Mouse (Mus musculus) yolk sac, embryonic 10.5 days (tissue): ENCODE results near the gene Itm2b.
A peak's percentile ranks its signal among the peaks of the same experiment; 100 is the strongest.

ENCODE experiments used
- DNase-seq: peaks from one replicate; pipeline ENCODE4 v3.0.0-alpha.2; 2017; ENCODE audit warnings: low spot score

The Itm2b gene

DNA sequence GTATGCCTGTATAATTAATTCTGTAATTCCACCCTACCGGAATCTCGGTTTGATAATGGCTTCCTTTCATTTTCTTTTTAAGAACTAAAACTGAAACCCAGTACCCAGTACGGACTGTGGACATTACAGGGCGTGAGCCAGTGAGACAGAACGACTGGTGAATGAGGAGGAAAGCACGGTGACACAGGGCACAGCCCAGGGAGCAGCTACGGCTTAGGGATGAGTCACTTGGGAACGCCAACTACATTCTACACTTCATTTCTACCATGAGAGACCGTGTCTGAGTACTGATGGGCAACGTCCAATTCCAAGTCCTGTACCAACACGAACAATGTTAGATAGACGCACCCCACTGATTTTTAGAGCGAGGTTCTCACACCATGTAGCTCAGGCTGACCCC, 16.1 kb downstream of the Itm2b start:
- no peak for DNase-seq

DNA sequence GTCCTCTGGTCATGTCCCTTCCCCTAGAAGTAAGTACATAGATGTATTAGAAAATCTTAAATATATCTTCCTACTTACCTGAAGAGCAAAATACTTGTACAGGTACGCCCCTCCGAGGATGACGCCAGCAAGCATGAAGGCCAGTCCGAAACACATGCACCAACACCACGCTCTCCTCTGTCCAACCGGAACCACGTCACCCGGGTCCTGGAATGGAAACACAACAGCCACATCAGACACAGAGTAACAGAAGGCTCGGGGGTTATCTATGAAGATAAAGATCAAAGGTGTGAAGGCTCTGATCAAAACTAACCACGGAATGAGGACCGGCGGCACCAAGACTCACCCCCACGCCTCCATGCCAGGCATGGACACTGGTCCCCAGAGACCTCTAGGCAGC, 16.9 kb downstream of the Itm2b start:
- no peak for DNase-seq

DNA sequence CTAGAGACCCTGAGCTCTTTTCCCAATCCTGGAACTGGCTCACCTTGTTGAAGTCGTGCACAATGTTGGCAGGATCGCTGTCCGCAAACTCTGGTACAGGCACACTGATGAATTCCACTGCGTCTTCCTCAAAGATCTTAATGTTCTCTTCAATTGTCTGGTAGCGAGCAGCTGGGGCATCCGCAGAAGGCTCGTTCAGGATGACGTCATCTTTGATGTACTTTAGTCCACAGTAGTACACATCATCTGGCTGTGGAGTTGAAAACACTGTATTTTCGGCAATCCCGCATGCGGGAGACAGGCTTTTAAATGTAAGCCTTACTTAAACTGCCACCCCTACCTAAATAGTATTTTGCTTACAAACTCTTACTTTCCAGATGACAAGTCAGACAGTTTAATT, 18.8 kb downstream of the Itm2b start:
- no peak for DNase-seq

DNA sequence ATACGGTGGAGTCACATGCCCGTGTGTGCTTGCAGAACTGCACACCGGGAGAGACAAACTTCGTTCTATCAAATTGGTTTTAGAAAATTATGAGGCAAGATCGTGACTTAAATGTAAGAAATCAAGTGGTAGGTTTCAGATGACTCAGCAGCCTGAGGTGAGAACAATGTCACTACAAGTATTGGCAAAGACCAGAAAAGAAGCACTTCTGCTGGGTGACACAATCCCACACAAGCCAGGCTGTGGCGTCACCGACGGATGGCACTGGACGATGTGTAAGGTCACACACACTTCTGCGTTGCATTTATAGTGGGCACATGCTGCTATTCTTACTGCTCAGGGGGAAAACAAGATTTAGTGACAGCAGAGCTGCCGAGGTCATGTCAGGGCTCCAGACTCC, 21.3 kb downstream of the Itm2b start:
- no peak for DNase-seq

DNA sequence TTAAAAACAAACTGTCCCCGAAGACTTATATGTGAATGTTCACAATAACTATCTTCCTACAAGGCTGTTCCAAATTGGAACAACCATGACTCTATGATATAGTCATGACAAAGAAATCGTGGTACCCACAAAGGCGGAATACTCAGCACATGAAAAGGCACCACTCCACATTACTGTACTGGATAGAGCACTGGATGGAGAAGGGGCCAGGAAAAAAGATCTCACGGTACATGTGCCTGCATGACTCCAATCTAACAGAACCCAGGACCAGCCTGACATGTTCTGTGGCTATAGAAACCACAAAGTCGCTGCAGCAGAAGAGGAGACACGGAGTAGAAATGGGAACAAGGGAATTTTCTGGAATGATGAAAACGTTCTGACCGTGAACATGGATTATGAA, 30.4 kb downstream of the Itm2b start:
- no peak for DNase-seq

DNA sequence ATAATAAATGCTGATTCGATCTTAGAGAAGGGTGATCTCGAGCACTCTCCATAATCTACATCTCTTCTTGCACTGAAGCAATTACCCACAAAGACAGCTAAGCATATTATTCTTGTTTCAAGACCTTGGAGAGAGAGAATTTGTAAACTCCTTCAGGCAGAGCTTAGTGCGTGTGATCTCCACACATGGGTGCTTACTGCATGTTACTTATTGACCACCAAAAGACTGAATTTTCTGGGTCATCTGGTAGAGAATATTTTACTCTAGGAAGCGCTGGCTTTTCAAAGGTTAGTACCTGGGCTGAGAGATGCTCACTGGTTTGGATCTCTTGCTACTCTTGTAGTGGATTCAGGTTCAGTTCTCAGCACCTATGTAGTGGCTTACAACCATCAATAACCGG, 34.0 kb downstream of the Itm2b start:
- DNase-seq, result no peak

DNA sequence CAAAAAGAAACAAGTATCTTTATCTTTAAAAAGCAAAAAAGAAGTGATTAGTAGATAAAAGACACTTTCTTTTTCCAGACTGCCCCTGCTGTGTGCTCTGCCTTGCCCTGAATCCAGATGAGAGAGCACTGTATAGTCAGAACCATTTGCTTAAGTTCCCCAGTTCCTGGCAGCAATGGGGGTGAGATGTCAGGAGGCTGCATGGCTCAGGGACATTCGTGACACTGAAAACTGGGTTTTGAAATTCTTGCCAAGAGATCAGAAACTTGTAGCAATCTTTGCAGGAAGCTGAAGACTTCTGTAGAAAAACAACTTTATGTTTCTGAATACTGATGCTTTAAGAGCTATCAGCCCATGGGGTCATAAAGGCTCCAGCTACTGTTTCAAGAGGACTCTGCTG, 35.1 kb downstream of the Itm2b start:
- DNase-seq, result no peak

DNA sequence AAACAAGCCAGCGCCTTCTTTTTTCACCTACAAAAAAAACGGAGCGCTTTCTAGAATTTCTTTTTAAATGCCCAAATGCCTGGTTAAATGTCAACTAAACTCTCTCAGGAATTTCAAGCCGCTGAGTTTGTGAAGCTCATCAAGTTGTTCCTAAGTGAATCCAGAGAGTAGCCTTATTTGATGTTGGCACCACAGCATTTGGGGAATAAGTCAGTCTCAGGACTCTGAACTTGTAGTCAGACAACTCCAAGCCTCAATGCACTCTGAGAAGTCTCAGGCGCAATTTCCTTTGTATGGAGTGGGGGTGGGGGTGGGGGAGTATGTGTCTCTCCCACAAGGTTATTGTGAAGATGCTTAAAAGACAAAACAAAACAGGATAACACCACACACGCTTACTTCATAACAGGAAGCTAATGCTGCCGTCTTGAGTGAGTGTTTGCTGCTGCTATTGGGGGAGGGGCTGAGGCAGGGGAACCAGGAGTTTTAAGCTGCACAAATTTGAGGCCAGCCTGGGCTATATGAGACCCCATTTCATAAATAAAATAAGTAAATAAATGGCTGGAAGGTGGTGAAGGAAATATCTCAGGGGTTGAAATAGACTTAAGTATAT, 35.9 kb downstream of the Itm2b start:
- DNase-seq, result no peak

DNA sequence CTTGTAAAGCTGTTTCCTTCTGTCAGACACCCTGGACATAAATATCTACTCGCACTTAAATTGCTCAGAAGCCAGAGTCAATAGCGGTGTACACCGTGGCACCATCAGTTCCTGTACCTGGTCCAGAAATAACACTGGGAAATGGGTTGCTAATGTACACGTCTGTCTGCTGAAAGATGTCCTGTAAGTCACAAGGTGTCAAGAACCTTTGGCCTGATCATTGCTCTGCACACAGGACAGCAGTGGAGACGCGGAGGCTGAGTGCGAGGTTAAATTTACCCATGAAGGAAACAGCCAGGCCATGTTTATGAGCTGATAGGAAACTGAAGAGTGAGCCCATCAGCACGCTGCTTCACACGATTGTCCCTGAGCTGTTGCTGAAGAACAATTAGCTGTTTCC, 37.8 kb downstream of the Itm2b start:
- peak; percentile 20 for DNase-seq

DNA sequence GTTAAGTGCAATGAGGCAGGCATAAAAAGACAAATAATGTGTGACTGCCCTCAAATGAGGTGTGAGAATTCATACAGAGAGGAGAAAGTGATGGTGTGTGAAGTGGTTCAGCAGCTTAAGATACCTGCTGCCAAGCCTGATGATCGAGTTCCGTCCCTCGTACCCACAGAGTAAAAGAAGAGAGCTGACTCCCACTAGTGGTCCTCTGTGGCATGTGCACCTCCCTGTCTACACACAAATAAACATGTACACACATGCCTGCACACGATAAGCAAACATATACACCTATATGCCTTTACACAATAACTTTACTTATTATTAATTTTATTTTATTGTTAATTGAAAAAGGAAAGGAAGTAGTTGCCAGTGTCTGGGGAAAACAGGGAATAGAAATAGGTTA, 39.5 kb downstream of the Itm2b start:
- no peak for DNase-seq

DNA sequence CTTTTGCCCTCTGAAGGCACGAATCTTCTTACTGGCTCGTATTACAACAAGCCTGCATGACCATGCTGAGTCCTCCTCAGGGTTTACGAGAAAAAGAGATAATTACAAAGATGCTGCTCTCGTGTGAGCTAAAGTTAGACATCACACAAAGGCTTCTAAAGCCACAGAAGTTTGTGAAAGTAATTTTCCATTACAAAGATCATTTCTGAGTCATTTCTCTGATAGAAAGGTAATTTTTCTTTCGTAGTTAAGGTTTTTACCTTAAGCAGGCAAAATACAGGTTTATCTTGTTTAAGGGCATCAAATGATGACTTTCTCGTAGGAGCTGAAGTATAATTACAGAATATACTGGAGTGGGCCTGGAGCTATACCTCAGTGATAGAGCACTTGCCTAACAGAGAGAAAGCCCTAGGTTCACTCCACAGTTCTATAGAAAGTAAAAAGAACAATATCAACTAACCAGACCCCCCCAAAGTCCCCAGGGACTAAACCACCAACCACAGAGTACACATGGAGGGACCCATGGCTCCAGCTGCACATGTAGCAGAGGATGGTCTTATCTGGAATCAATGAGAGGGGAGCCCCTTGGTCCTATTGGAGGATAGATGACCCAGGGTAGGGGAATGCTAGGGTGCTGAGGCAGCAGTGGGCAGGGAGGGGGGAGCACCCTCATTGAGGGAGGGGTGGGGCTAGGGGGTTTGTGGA, 44.9 kb downstream of the Itm2b start:
- DNase-seq, result no peak

DNA sequence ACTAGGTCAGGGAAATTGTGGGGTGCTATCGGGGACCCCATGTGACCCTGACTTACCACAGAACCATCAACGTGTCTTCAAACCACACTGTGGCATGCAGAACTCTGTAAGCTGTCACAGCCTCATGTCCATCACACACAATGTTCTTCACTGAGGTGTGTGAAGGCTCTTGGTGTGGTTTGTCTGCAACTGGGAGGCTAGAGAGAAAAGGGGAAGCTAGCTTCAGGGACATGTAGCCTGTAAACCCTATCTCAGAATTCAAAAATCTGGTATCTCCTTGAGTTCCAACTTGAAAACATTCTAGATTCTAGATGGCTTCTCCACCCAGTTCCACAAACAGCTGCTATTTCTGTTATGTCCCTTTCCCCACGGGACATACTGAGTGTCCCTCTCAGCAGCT, 45.5 kb downstream of the Itm2b start:
- DNase-seq, result no peak

DNA sequence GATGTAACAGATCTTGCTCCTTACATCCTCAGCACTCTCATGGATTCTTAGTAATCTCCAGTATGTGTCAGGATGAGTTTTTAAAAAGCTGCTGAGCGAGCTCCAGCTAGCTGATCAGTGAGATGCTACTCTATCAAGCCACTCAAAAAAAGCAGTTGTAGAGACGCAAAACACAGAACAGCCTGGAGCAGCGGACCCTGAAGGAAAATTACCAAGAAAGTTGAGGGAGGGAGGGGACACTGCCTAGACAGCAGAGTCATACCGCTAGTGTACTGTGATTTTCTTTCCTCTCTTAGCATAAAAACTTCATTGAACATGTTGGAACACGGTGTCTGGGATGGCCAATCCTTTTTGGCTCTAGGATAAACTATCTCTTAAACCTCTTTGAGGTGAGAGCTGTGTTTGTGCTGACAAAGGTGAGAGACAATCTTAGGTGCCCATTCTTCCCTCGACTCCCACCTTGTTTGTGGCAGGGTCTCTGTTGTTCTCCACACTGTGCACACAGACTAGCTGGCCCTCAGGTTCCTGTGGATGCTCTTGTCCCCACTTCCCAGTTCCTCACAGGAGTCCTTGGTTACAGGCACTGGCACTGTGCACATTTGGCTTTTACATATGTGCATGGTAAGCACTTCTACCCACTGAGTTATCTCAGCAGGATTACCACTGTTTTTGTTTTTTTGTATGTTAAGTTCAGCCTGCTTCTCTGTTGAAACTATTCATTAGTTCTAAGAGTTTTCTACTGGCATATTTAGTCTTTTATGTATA, 48.6 kb downstream of the Itm2b start:
- no peak for DNase-seq

DNA sequence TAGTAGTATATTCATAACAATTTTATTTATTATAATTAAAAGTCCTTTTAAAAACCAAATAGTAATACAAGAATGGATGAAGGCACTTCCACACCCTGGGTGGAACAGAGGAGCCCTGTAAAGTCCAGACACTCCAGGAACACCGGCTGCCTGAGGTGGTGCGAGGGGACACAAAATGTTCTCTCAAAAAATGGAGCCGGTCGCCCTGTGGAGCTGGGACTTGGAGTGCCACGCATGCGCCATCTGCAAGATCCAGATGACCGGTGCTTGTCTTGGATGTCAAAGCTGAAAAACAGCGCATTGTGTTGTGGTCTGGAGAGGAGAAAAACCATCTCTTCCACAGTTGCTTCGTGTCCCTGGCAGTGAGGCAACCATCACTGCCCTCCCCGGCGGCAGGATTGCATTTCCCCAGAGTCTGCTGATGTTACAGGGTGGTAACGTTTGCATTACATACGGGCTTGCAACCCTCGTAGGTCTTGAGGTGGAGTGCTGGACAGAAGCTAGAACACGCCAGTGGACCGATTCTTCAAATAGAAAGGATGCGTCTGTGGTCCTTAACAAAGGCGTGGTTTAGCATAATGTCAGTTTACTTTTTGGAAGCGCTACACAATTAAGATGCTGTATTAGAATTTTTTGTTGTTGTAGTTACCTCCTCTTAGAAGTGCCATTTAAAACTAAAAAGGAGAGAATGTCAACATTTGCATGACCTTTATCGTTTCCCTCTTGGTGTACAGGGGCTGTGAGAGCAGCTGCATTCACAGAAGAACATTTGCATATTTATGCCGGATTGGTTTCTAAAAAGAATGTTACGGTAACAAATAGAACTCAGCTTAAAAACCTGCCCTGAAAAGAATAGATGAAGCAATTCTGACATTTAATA, 49.9 kb downstream of the Itm2b start:
- DNase-seq, result no peak

DNA sequence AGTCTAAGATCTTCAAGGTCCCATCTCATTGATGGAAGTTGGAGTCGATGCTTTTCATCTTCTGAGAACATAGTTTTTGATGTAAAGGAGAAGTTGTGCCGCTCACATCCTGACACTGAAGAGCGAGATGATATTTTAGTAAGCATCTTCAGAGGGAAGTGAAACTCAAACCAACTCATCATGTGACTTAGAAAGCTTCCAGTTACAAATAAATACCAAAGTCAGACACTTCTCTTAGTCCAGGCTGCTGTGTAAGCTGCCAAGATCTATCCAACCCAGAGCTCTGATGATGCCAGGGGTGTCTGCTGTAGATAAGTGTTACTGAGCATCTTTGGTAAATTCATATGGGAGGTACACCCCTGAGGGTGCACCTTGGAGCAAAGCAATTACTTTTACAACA, 51.2 kb downstream of the Itm2b start:
- DNase-seq, result no peak

DNA sequence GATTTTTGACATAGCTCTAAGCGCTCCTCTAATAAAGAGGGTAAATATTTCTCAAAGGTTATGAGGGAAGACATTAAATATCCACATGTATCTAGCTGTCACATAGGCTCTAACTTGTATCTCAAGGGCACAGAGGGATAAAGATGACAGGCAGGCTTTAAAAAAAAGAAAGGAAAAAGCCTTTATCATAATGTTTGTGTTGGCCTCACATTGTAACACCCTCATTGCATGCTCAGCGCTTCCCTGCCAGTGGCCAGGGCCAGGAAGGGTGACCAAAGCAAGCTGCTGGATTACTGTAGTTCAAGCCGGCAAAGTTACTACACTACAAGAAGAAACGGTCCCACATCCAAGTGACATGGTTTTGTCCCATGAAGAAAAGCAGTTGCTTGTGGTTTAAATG, 53.7 kb downstream of the Itm2b start:
- no peak for DNase-seq

DNA sequence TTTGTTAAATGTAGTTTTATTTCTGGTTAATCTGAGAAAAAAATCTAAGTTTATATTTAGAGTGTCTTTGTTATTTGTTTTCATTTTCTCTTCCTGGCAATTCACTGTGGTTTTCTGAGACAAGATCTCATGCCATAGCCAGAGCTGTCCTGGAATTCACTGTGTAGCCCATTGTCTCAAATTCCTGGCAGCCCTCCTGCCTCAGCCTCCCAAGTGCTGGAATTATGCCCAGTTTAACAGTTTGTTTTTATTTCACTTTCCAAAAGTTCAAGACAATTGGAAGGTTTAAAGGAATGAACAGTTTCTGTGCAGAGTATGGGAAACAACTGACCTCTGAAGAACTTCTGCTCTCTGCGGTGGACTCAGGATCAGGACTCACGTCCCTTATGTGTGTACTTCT, 55.2 kb downstream of the Itm2b start:
- DNase-seq, result no peak

DNA sequence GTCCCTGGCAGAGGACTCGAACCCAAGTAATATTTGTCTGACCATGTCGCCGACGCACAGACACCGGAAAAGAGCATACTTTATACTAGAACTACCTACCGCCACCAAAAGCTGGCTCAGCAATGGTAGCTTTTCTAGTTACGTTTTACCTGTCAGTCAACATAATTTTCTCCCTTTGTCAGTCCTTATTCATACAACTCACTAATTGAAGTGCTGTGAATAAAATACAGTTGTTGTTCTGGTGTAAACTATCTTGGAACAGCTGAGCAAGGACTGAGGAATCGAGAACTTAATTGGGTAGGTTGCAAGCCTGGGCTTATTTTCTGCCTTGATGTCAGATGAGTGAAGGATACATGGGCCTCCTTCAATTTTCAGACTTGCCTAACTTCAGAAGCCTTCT, 58.6 kb downstream of the Itm2b start:
- no peak for DNase-seq

DNA sequence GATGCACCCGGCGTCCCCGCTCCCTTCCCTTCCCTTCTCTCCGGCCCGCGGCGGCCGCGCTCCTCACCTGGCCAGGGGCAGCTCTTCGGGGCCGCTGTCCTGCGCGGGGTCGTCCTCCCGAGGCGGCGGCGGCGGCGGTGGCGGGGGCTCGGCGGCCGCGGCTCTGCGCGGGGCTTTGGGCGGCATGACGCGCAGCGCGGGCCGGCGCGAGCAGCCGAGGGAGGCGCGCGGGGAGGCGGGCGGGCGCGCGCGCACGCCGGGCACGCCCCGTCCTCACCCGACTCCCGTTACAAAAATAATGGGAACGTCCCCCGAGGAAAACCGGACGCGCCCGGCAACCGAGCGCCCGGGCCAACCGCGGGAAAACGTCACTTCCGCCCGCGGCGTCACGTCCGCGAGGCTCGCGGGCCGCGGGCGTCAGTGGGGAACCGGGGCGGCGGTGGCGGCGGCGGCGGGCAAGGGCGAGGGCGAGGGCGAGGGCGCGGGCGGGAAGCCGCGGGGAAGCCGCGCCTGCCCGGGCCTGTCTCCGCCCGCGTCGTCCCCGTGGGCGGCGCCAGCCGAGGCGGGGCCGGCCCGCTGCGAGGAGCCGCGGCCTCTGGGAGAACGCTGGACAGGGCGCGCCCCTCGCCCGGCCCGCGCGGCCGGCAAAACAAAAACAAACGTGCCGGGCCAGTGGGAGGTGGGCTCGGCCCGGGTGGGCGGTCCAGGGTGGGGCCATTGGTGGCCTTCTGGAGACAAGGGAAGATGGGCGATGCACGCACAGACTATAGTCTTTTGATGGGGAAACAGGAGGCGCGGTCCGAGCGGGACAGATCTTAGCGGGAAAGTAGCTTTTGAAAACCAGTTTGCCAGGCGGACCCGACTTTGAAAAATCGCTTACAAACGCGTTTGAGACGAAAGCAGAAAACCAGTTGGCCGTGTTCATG, 59.4 kb downstream of the Itm2b start, which contains the start of gene Rb1:
Rb1 (minus strand) TSS at position 367 of the 926 bp plus-strand sequence.
- DNase-seq, result peak; percentile 89

DNA sequence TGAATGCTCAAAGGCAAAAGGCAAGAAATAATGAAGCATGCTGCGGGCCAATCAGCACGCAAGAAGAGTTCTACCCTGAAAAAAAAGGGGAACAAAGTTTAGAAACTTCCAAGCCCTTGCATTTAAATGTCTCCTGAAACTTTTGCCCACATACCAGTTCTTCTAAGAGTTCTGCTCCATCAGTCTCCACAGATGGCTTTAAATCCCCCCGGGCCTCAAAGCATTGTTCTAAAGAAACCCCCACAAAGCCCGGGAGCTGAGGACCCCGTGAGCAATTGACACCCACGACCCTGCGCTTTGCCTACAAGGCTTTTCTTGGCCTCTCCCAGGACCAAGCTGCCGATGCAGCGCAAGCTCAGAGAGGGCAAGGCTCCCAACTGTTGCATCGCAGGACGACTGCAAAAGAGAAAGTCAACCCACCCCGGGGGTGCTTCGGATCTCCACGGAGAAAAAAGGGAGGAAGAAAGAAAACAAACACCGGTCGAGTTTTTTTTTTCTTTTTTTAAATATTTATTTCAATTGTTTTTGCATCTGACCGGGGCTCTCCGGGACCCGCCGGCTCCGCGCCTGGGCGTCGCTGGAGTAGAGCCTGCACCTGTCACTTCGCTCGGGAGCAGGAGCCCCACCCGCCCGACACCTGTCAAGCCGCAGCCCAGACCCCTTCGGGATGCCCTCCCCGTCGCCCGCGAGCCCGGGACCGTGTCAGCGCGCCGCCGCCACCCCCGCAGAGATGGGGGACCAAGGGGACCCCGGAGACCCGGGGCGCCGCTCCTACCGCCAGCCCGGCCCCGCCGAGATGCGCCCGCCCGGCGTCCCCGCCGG, 60.2 kb downstream of the Itm2b start:
- peak; percentile 25 for DNase-seq
